Mouse (Mus musculus) kidney, adult 2 months (tissue): ENCODE results near the gene AC131692.1. TPM values are rescaled to one million over a fixed set of nuclear protein-coding genes. Genes with fewer than 3 reads are reported as not detected.
A peak's percentile ranks its signal among the peaks of the same experiment; 100 is the strongest.

Experiments used
- DNase-seq: peaks from one replicate; pipeline ENCODE4 v3.0.0; 2021
- H3K27ac ChIP-seq: fragments of 200-500 bp; 2 replicates; pipeline ENCODE4 v1.5.1; 2012; ENCODE audit warnings: low read depth, low read length, control low read depth, inconsistent platforms; ENCODE audit not compliant: insufficient read depth
- H3K27me3 ChIP-seq: fragments of 200-500 bp; replicated peaks from 2 replicates; pipeline ENCODE4 v1.6.1; 2012; ENCODE audit warnings: mild to moderate bottlenecking, moderate library complexity, low read length, inconsistent platforms; ENCODE audit not compliant: control insufficient read depth, insufficient read depth
- H3K36me3 ChIP-seq: fragments of 200-500 bp; 2 replicates; pipeline ENCODE4 v1.6.1; 2012; ENCODE audit warnings: mild to moderate bottlenecking, moderate library complexity, low read length, inconsistent platforms; ENCODE audit not compliant: control insufficient read depth, insufficient read depth
- H3K4me1 ChIP-seq: fragments of 200-500 bp; 2 replicates; pipeline ENCODE4 v1.6.1; 2011; ENCODE audit warnings: low read length; ENCODE audit not compliant: control insufficient read depth, insufficient read depth
- H3K4me3 ChIP-seq: fragments of 200-500 bp; 2 replicates; pipeline ENCODE4 v1.5.1; 2011; ENCODE audit warnings: mild to moderate bottlenecking, low read depth, low read length, control low read depth; ENCODE audit not compliant: insufficient read depth
- CTCF ChIP-seq: fragments of 200-500 bp; conservative IDR thresholded peaks from 2 replicates; pipeline ENCODE4 v1.5.1; 2011; ENCODE audit warnings: low read depth, mild to moderate bottlenecking, control low read depth, low read length, moderate library complexity, mixed read lengths; ENCODE audit not compliant: insufficient read depth, insufficient read length
- POLR2A ChIP-seq: fragments of 200-500 bp; IDR thresholded peaks from one replicate; pipeline ENCODE4 v1.6.1; 2011; ENCODE audit warnings: low read depth, low read length, control low read depth
- WGBS: fragments of 180-500 bp; shearing (Covaris S2); methylation state at CpG from one replicate; pipeline ENCODE4 v1.1.7; 2018; 5-methylcytosine and 5-hydroxymethylcytosine counted together
- polyA plus RNA-seq: library from polyadenylated mRNA; depleted of rRNA; stranded (reverse); fragments of >200 nt; gene quantifications from 2 replicates; pipeline ENCODE4 v1.2.3, GENCODE M21; 2012

AC131692.1 gene
- polyA plus RNA-seq, 1 experiment, result not detected

GRCm38 (mm10) chr19:6105586-6105985 lies 11.4 kb downstream of the AC131692.1 start, which contains the start of gene Naaladl1:
Gene Naaladl1 (plus strand): TSS chr19:6105782.
- whole genome bisulfite sequencing, result 62% methylated on average over 7 of the region's 7 CpGs

GRCm38 (mm10) chr19:6113116-6113515 lies 18.9 kb downstream of the AC131692.1 start:
- Histone ChIP-seq H3K4me1 (peaks cover 4% of the 10 kb centered on the region; the same call in 1 of the 2 replicates), H3K36me3 (no peaks in the 10 kb centered on the region), H3K4me3 (no peak overlapping the region), H3K27ac (no peak overlapping the region), H3K27me3 (no peaks in the 10 kb centered on the region)
- DNase-seq, result peak; percentile 69
- no peak for TF ChIP-seq CTCF
- TF ChIP-seq POLR2A, result no peak
- WGBS, result 30% methylated on average over 6 of the region's 6 CpGs

More at GRCm38 (mm10) chr19:6105586-6105985, 11.4 kb downstream of the AC131692.1 start, which contains the start of gene Naaladl1:
- H3K36me3 ChIP-seq, result no peaks in the 10 kb centered on the region
- H3K4me3 ChIP-seq, result no peak within 1 kb of the TSS
- peak; percentile 40 for DNase-seq
- H3K4me1 ChIP-seq, result no peaks in the 10 kb centered on the region
- H3K27ac ChIP-seq, result no peak within 1 kb of the TSS
- H3K27me3 ChIP-seq, result no peaks in the 10 kb centered on the region
- TF ChIP-seq CTCF (no peak), POLR2A (no peak)

GRCm38 (mm10) chr19:6116113-6116850 lies 22.1 kb downstream of the AC131692.1 start:
- Histone ChIP-seq H3K4me3 (no peak overlapping the region), H3K4me1 (peaks cover 7% of the 10 kb centered on the region; the same call in 1 of the 2 replicates), H3K27me3 (no peaks in the 10 kb centered on the region), H3K36me3 (no peaks in the 10 kb centered on the region), H3K27ac (no peak overlapping the region)
- 73% methylated on average over 15 of the region's 15 CpGs for WGBS
- TF ChIP-seq POLR2A, result no peak
- TF ChIP-seq CTCF, result no peak
- peak; percentile 68 for DNase-seq

GRCm38 (mm10) chr19:6117346-6117985 lies 23.2 kb downstream of the AC131692.1 start:
- H3K36me3 ChIP-seq, result no peaks in the 10 kb centered on the region
- no peak for TF ChIP-seq POLR2A
- TF ChIP-seq CTCF, result no peak
- peak overlapping the region; percentile 40 for H3K27ac ChIP-seq
- DNase-seq, result no peak
- H3K27me3 ChIP-seq, result no peaks in the 10 kb centered on the region
- 4% methylated on average over 32 of the region's 32 CpGs for WGBS
- H3K4me3 ChIP-seq, result peak overlapping the region; percentile 77
- H3K4me1 ChIP-seq, result peaks cover 7% of the 10 kb centered on the region; the same call in 1 of the 2 replicates

GRCm38 (mm10) chr19:6117986-6118676 lies 23.9 kb downstream of the AC131692.1 start, which contains the start of gene Sac3d1:
Gene Sac3d1 (minus strand): TSS chr19:6118650.
- under 1% methylated on average over 77 of the region's 77 CpGs for WGBS
- TF ChIP-seq CTCF (no peak), POLR2A (peak; percentile 16)

GRCm38 (mm10) chr19:6118677-6119185 lies 24.5 kb downstream of the AC131692.1 start:
- TF ChIP-seq POLR2A, result no peak
- no peak for TF ChIP-seq CTCF
- peak overlapping the region; percentile 15 for H3K4me3 ChIP-seq
- no peaks in the 10 kb centered on the region for H3K36me3 ChIP-seq
- no peaks in the 10 kb centered on the region for H3K27me3 ChIP-seq
- DNase-seq, result no peak
- H3K4me1 ChIP-seq, result peaks cover 3% of the 10 kb centered on the region; the same call in 1 of the 2 replicates
- WGBS, result 3% methylated on average over 8 of the region's 8 CpGs
- peak overlapping the region; percentile 44 for H3K27ac ChIP-seq

More at GRCm38 (mm10) chr19:6117986-6118676, 23.9 kb downstream of the AC131692.1 start, which contains the start of gene Sac3d1:
- no peaks in the 10 kb centered on the region for H3K36me3 ChIP-seq
- H3K27ac ChIP-seq, result peak within 1 kb of the TSS; percentile 44
- H3K4me1 ChIP-seq, result peaks cover 3% of the 10 kb centered on the region; the same call in 1 of the 2 replicates
- H3K4me3 ChIP-seq, result peak within 1 kb of the TSS; percentile 77
- no peaks in the 10 kb centered on the region for H3K27me3 ChIP-seq
- DNase-seq, result peak; percentile 95

GRCm38 (mm10) chr19:6121761-6122160 lies 27.5 kb downstream of the AC131692.1 start:
- Histone ChIP-seq H3K36me3 (no peaks in the 10 kb centered on the region), H3K4me3 (no peak overlapping the region), H3K4me1 (peaks cover 5% of the 10 kb centered on the region; the same call in 1 of the 2 replicates), H3K27ac (no peak overlapping the region), H3K27me3 (no peaks in the 10 kb centered on the region)
- DNase-seq, result no peak
- no peak for TF ChIP-seq CTCF
- no peak for TF ChIP-seq POLR2A
- WGBS, result 49% methylated on average over 19 of the region's 19 CpGs
